Mouse (Mus musculus): ENCODE data around the gene Nop53.

DNA sequence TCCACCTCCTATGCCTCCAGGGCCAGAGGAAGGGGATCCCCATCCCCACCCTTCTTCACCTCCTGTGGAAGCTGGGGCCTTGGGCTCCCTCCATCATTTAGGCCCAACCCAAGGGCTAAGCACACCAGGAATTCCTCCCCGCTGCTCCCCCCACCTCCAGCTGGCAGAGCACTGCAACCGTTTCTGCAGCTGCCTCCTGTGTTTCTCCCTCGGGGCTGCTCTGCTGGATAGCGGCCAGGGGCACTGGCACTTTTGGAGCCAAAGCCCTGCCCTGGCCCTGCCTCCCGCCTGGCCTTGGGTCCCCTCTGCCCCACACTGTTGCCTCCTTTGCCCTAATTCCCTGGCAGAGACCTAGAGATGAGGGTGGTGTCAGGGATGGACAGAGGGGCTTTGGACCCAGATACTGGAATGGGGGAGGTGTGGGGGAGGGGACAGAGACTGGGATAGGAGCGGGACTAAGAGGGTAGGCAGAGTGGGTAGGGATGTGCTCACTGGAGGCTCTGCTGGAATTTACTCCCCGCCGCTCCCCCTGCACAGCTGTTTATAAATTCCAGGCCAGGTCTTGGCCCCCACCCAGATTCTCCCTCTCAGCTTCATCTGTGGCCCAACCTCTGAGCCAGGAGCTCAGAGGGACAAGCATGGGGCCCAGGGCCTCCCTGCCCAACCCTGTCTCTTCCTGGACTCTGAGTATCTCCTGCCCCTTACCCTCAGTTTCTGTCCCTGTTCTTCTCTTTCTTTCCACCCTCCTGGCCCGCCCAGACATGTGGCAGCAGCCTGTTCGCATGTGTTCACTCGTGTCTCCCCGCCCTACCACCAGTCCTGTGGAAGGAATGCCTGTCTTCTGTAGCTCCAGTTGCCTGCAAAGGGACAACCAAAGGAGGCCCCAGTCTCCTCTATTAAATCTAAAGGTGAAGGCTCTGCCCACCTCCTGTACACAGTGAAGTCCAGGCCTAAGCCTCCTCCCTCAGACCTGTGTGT lies 16.7 kb upstream of the Nop53 start:
- TF ChIP-seq MYOG (IDR thresholded peaks at IDR 0.05; ENCODE audit: control insufficient read depth in 1 of 3, insufficient read depth in 1 of 3, insufficient read length in 2 of 3, low read depth in 2 of 3): peak; percentile 66 to 97 (median 95)
- TF ChIP-seq POLR2A (IDR thresholded peaks at IDR 0.05; ENCODE audit: insufficient read length, low read depth): peak; percentile 35
- peak; percentile 48 to 98 (median 95) for TF ChIP-seq MYOD1 (IDR thresholded peaks at IDR 0.05; ENCODE audit: control insufficient read depth in 1 of 3, insufficient read length in 2 of 3, low read depth in 2 of 3)
